Mouse (Mus musculus) liver, adult (tissue): ENCODE results near the gene Cpne6.

ENCODE experiments used
- GATA4 ChIP-seq: IDR thresholded peaks from 2 replicates; pipeline ENCODE4 v1.6.1; 2014; ENCODE audit warnings: mild to moderate bottlenecking, low read length; ENCODE audit not compliant: insufficient replicate concordance

The Cpne6 gene

DNA sequence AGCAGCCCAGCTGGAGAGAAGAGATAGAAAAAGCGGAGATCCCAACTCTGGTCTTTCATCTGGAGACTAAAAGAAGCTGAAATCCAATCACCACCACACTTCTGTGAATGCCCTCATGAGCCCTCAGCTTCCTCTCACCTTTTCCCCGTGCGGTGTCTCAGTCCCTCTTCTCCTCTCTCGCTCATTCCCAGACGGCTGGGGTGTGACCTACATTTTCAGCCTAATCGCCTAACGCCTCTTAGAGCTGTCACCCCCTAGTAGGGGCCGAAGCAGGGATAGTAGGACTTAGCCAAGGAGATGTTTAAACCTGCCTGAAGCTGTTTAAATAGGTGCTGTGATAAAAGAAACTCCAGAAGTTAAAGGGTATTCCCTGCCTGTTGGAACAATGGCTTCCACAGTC is 14.5 kb downstream of the Cpne6 start, which contains the start of gene Nrl:
Nrl (minus strand) TSS at position 197 of the 400 bp plus-strand sequence.
- no peak for TF ChIP-seq GATA4

- TF ChIP-seq GATA4, result no peak
Measured at GRCm38 (mm10) chr14:55526674-55527073, 16.4 kb downstream of the Cpne6 start.

DNA sequence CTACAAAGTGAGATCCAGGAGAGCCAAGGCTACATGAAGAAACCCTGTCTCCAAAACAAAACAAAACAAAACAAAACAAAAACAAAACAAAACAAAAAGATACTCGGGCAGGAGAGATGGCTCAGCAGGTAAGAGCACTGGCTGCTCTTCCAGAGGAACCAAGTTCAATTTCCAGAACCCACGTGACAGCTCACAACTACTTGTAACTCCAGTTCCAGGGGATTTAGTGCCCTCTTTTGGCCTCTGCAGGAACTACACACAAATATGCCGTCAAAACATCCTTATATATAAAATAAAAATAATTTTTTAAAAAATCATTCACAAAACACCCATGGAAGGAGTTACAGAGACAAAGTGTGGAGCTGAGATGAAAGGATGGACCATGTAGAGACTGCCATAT is 17.7 kb downstream of the Cpne6 start:
- no peak for TF ChIP-seq GATA4

GRCm38 (mm10) chr14:55536116-55536745 is 26.0 kb downstream of the Cpne6 start:
- TF ChIP-seq GATA4, result no peak

DNA sequence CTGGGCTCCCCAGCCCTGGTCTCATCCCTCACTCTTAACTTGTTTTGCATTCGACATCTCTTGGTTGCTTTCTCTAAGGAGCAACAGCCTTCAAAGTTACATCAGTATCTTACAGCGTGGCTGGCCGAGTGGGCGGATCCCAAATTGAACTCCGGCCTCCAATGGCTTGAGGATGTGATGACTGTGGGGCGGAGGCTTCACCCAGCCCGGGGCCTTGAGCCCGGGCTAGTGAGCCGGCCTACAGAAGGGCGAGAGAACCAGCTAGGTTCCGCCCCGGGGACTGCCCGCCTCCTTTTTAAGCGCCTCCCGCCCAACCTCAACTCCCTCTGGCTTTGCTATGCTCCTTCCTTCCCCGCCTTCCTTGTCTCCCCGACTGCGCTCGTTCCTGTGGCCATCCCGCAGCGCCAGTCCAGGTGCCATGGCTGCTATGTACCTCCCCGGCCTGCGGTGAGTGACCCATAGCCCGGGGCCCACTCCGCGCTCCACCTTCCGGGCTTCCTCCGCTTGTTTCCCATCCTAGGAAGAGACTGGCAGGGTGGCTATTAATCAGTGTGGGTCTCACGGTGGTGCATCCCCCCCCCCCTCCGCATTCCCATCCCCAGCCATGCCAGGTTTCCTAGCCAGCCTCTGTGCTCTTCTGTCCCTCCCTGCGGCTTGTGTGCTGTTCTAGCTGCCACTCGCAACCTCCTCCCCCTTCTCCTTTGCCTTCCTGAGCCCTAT is 30.0 kb downstream of the Cpne6 start, which contains the start of gene Pck2:
Pck2 (plus strand) TSS at position 200 of the 720 bp plus-strand sequence.
- TF ChIP-seq GATA4, result no peak

DNA sequence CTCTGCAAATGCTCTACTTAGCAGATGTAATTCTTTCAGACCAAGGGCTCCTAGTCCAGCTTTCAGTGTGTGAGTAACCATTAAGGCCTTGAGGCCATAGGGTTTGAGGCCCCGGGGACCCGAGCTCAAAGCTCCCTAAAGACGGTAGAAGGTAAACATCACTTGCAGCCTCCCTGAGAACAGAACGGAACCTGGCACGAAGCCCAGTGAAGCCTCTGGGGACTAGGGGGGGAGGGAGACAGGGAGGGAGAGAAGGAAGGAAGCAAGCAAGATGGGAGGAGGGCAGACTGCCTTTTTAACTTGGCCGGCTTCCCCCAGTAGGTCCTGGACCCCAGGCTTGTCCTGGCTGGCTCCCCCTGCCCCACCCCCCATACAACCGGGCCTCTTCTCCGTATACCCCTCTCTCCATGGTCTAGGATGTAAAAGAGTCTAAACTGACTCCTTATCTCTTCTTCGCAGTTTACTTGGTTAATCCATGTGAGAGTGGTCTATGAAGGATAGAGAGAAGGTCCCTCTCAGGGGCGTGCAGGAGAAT is 30.6 kb downstream of the Cpne6 start:
- no peak for TF ChIP-seq GATA4

DNA sequence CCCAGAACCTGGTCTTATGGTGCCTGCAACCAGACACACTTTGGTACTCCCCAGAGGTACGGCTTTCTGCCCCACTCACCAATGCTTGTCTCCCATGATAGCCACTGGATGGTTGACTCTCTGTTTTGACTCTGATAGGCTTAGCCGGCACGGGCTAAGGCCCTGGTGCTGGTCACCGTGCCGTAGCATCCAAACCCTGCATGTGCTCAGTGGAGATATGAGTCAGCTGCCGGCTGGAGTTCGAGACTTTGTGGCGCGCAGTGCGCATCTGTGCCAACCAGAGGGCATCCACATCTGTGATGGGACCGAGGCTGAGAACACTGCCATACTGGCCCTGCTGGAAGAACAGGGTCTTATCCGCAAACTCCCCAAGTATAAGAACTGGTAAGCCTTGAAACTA is 32.0 kb downstream of the Cpne6 start:
- TF ChIP-seq GATA4, result no peak

DNA sequence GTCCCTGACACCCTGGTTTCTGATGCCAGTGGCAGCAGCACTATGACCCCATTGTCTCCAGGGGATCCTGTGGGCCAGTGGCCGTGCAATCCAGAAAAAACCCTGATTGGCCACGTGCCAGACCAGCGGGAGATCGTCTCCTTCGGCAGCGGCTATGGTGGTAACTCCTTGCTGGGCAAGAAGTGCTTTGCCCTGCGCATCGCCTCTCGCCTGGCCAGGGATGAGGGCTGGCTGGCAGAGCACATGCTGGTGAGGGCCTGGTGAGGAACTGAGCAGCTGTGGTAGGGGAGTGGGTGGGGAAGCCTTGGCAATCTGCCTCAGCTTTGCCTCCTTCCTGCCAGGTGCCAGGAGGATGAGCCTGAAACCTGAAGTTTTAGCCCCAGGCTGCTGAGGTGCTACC is 34.1 kb downstream of the Cpne6 start:
- TF ChIP-seq GATA4, result no peak

DNA sequence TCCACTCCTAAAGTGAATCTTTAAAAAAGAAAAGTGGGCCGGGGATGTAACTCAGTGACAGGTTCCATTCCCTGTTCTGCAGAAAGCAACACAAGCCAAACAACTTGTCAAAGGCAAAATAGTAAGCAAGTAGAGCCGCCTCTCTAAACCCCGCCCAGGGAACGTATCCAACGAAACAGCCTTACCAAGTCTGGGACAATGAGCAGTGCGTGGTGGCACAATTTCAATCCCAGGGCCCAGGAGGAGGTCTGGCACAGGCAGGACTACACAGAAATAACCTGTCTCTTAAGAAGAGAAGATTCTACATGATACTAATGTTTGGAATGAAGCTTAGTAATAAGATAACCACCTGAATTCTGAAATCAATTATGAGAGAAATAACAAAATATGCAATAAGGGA is 39.9 kb downstream of the Cpne6 start:
- TF ChIP-seq GATA4, result no peak

DNA sequence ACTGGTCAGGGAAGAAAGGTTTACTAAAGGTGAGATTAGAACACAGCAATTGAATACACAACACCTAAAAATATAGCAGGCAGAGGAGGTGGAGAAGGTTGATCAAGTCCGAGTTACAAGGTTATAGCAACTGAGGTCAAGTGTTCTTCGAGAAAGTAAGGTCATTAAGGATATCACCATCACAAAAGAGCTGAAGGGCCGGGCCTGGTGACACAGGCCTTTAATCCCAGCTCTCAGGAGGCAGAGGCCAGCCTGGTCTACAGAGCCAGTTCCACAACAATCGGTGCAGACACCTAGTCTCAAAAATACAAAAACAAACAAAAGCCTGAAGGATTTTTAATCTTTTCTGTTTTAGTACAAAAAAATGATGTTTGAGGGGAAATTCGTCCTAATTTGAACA is 41.1 kb downstream of the Cpne6 start:
- TF ChIP-seq GATA4, result no peak

- no peak for TF ChIP-seq GATA4
Measured at GRCm38 (mm10) chr14:55551794-55552193, 41.5 kb downstream of the Cpne6 start.

GRCm38 (mm10) chr14:55554635-55555034 is 44.4 kb downstream of the Cpne6 start:
- TF ChIP-seq GATA4, result no peak

DNA sequence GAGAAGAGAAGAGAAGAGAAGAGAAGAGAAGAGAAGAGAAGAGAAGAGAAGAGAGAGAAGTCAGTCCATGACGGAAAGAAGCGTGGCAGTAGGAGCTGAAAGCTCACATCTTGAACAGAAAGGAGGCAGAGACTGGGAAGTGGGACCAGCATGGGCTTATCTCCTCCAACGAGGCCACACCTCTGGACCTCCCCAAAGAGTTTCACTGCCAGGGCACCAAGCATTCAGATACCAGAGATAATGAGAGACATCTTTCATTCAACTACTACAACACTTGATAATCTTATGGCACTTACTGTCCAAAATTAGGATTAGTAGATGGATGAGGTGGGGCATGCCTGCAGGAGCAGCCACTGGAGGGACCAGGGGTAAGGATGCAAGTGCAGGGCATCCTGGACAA is 45.5 kb downstream of the Cpne6 start:
- no peak for TF ChIP-seq GATA4

DNA sequence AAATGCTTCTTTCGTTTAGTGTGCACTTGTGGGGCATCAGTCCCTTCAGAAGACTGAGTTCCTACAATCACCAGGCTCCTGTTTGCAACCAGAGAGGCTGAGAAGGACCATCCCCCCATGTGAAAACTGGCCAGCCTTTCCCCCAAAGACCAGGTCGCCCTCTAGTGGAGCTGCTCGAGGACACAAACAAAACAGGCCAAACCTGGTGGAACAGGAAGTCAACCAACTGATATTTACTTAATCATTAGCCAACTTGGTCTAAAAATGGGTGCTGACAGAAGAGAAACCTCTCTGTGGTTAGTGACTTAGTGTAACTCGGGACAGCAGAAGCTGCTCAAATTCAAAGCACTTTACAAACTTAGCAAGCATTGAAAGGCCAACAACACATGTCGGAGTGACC is 46.8 kb downstream of the Cpne6 start:
- TF ChIP-seq GATA4, result no peak

DNA sequence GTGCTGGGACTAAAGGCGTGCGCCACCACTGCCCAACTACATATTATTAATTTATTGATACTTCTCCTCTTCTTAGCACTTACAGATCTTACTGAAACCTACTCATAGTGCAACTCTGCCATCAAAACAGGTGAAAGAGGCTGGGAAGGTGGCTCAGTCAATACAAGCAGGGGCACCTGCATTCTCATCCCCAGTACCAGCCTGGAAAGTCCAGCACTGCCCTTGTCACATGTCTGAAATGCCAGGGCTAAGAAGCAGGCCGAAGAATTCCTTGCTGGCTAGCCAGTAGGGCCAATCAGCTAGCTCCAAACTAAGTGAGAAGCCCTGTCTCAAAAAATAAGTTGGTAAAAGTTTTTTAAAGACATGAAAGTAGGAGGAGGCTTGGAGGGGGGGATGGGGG is 47.3 kb downstream of the Cpne6 start:
- TF ChIP-seq GATA4, result no peak

DNA sequence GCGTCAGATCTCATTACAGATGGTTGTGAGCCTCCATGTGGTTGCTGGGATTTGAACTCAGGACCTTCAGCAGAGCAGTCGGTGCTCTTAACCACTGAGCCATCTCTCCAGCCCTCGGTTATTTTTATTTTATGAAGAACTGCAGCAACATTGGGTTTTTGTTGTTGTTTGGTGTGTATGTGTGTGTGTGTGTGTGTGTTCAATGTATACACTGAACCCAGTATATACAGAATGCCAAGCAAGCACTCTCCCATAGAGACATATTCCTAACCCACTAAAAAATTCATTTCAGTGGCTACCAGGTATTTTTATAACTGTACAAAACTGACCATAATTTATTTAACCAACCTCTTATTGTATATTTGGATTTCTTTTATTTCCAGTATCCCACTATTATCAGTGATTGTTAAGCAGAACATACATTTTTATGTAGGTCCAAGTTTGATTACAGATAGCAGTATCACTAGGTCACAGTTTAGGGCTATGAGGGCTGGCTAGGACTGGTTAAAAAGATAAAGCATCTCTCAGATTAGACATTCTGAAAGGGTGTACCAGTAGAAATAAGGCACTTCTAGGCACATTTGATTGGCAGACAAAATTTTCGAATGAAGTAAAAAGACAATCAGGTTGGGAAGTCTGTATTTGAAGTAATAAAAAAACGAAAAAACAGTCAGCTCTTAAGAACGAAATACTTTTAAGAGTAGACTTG is 48.6 kb downstream of the Cpne6 start:
- TF ChIP-seq GATA4, result no peak
